Mouse (Mus musculus) forebrain, embryonic 16.5 days (tissue): ENCODE measurements at regions not wholly inside any gene's neighbourhood (a gene's known extent, or its start where the extent isn't known, plus 50 kb on each side); places are given as distances from the start of the nearest gene placed in this dataset.

ENCODE experiments used
- ATAC-seq: fragments of 200-750 bp; cut with Nextera tagmentation; 2 replicates; pipeline ENCODE4 v1.8.0; 2017; ENCODE audit warnings: mild to moderate bottlenecking, moderate library complexity
- H3K27ac ChIP-seq: fragments of 300-500 bp; sonication (generic); 2 replicates; pipeline ENCODE4 v1.5.1; 2014; ENCODE audit warnings: low read length, control low read depth
- H3K27me3 ChIP-seq: fragments of 300-500 bp; sonication (generic); replicated peaks from 2 replicates; pipeline ENCODE4 v1.6.1; 2014; ENCODE audit warnings: low read length; ENCODE audit not compliant: control insufficient read depth, insufficient read depth
- H3K36me3 ChIP-seq: fragments of 300-500 bp; sonication (generic); 2 replicates; pipeline ENCODE4 v1.6.1; 2014; ENCODE audit not compliant: control insufficient read depth, insufficient read depth
- H3K4me1 ChIP-seq: fragments of 300-500 bp; sonication (generic); replicated peaks from 2 replicates; pipeline ENCODE4 v1.6.1; 2014; ENCODE audit warnings: low read length; ENCODE audit not compliant: control insufficient read depth, insufficient read depth
- H3K4me2 ChIP-seq: fragments of 300-500 bp; sonication (generic); 2 replicates; pipeline ENCODE4 v1.6.1; 2014; ENCODE audit warnings: mild to moderate bottlenecking, low read length, control low read depth
- H3K4me3 ChIP-seq: fragments of 300-500 bp; sonication (generic); replicated peaks from 2 replicates; pipeline ENCODE4 v1.5.1; 2014; ENCODE audit warnings: mild to moderate bottlenecking, low read length, control low read depth
- H3K9ac ChIP-seq: fragments of 300-500 bp; sonication (generic); replicated peaks from 2 replicates; pipeline ENCODE4 v1.6.1; 2014; ENCODE audit warnings: low read depth, low read length, control low read depth
- H3K9me3 ChIP-seq: fragments of 300-500 bp; sonication (generic); 2 replicates; pipeline ENCODE4 v1.6.1; 2016; ENCODE audit warnings: low read length; ENCODE audit not compliant: control insufficient read depth
- WGBS: fragments of 180-500 bp; shearing (Covaris S2); extraction: QIAGEN DNeasy Blood & Tissue Kit; methylation state at CpG from one replicate; pipeline ENCODE4 v1.1.7; 2014; 5-methylcytosine and 5-hydroxymethylcytosine counted together

GRCm38 (mm10) chr6:10970587-10971138 lies 936.6 kb downstream of the Ndufa4 start:
- H3K27ac ChIP-seq: peak overlapping the region; percentile 65
- H3K9me3 ChIP-seq: no peaks in the 10 kb centered on the region
- H3K36me3 ChIP-seq: no peaks in the 10 kb centered on the region
- peak overlapping the region; percentile 33 for H3K4me2 ChIP-seq
- no peak overlapping the region for H3K4me3 ChIP-seq
- ATAC-seq: peak; percentile 73
- 0 out of 2 replicates have a peak overlapping the region, but pooled peaks have one; percentile 19 for H3K9ac ChIP-seq
- WGBS: 2% methylated on average over 11 of the region's 11 CpGs
- peaks cover 21% of the 10 kb centered on the region for H3K4me1 ChIP-seq
- H3K27me3 ChIP-seq: no peaks in the 10 kb centered on the region

- H3K4me1 ChIP-seq: peaks cover 21% of the 10 kb centered on the region
- WGBS: 3% methylated on average over 7 of the region's 7 CpGs
- H3K9me3 ChIP-seq: no peaks in the 10 kb centered on the region
- no peaks in the 10 kb centered on the region for H3K27me3 ChIP-seq
- H3K4me2 ChIP-seq: peak overlapping the region; percentile 33
- no peaks in the 10 kb centered on the region for H3K36me3 ChIP-seq
- peak overlapping the region; percentile 65 for H3K27ac ChIP-seq
- no peak overlapping the region for H3K4me3 ChIP-seq
- ATAC-seq: peak; percentile 96
- H3K9ac ChIP-seq: peak overlapping the region; percentile 29; the same call in 1 of the 2 replicates
Measured at GRCm38 (mm10) chr6:10969841-10970536, 937.3 kb downstream of the Ndufa4 start.

- H3K4me1 ChIP-seq: no peaks in the 10 kb centered on the region
- no peaks in the 10 kb centered on the region for H3K27me3 ChIP-seq
- no peak overlapping the region for H3K4me2 ChIP-seq
- H3K27ac ChIP-seq: no peak overlapping the region
- no peak overlapping the region for H3K4me3 ChIP-seq
- WGBS: 74% methylated on average over 1 of the region's 1 CpGs
- H3K9me3 ChIP-seq: no peaks in the 10 kb centered on the region
- ATAC-seq: no peak
- H3K36me3 ChIP-seq: no peaks in the 10 kb centered on the region
- H3K9ac ChIP-seq: no peak overlapping the region
Measured at GRCm38 (mm10) chr6:10943545-10943944, 963.8 kb downstream of the Ndufa4 start.

- no peak overlapping the region for H3K9ac ChIP-seq
- H3K27me3 ChIP-seq: no peaks in the 10 kb centered on the region
- no peak overlapping the region for H3K27ac ChIP-seq
- no peaks in the 10 kb centered on the region for H3K9me3 ChIP-seq
- H3K4me1 ChIP-seq: no peaks in the 10 kb centered on the region
- whole genome bisulfite sequencing: 36% methylated on average over 3 of the region's 3 CpGs
- no peaks in the 10 kb centered on the region for H3K36me3 ChIP-seq
- no peak overlapping the region for H3K4me3 ChIP-seq
- ATAC-seq: 0 out of 2 replicates have a peak, but pooled peaks have one; percentile 36
- H3K4me2 ChIP-seq: no peak overlapping the region
Measured at GRCm38 (mm10) chr6:10941470-10941869, 965.8 kb downstream of the Ndufa4 start.
